Mouse (Mus musculus) layer of hippocampus, adult 2 months (tissue): ENCODE measurements at regions not wholly inside any gene's neighbourhood (a gene's known extent, or its start where the extent isn't known, plus 50 kb on each side); places are given as distances from the start of the nearest gene placed in this dataset.

Experiments
- DNase-seq, 2 experiments: peaks; one replicate each; pipeline ENCODE4 v3.0.0; 2022; ENCODE audit warnings: low spot score in 2 of 2
- H3K27ac ChIP-seq: fragments of 200-600 bp; 2 replicates; pipeline ENCODE4 v1.8.1; 2022
- H3K4me3 ChIP-seq: fragments of 200-600 bp; 2 replicates; pipeline ENCODE4 v1.8.1; 2022; ENCODE audit warnings: mild to moderate bottlenecking
- CTCF ChIP-seq: fragments of 200-600 bp; conservative IDR thresholded peaks from 2 replicates; pipeline ENCODE4 v1.8.1; 2022; ENCODE audit warnings: antibody characterized with exemption, mild to moderate bottlenecking, moderate library complexity

- H3K27ac ChIP-seq: no peak overlapping the region
- no peak overlapping the region for H3K4me3 ChIP-seq
- no peak for TF ChIP-seq CTCF
- DNase-seq: no peak
Measured at GRCm38 (mm10) chrX:11776236-11776899, 383.8 kb downstream of the Bcor start.

GRCm38 (mm10) chrX:11795010-11795409 lies 365.1 kb downstream of the Bcor start:
- Histone ChIP-seq H3K4me3 (no peak overlapping the region), H3K27ac (no peak overlapping the region)
- DNase-seq: no peak
- TF ChIP-seq CTCF: no peak

DNA sequence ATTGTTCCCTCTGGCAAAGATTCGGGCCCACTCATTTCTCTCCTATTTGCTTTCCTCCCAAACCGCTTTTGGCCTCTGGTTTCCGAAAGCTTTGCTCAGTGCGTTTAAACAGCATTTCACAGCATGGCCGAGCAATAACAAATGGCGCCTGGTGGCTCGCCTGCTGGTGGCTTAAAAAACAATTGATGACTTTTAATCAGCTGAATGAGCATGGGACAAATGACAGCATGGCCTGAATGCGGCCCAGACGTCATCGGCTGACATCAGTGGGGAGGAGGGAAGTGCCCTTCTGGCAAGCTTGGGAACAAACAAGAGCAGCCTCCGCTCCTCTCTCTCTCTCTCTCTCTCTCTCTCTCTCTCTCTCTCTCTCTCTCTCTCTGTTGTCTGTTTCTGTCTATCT lies 362.3 kb downstream of the Bcor start:
- H3K4me3 ChIP-seq: no peak overlapping the region
- peak overlapping the region; percentile 23; the same call in 1 of the 2 replicates for H3K27ac ChIP-seq
- peak; percentile 34 to 47 for DNase-seq
- peak; percentile 37 for TF ChIP-seq CTCF

GRCm38 (mm10) chrX:11798326-11798725 lies 361.8 kb downstream of the Bcor start:
- H3K27ac ChIP-seq: no peak overlapping the region
- DNase-seq: no peak
- H3K4me3 ChIP-seq: no peak overlapping the region
- no peak for TF ChIP-seq CTCF

DNA sequence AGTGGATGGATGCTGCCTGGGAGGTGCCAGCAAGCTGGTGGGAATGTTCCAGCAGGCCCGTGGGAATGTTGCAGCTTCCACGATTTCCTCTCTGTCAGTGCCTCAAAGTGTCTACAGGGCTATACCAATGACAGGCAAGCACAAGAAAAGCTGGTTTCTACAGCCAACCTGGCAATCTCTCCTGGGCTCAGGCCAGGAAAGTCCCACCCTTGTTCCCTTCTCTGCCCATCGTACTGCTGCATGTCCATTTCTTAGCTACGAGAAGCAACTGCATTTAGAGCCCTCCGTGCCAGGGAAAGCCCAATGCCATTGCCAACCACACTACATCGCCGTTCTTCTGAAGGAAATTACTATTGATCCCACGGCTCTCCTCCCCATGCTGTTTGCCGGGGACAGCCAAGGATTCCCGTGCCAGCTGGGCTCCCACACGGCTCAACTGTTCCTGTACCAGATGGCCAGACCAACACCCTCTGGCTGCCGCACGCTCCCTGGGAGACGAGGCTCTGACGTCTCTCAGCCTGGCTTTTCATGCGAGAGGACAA lies 359.7 kb downstream of the Bcor start:
- DNase-seq: peak; percentile 65 to 71
- no peak overlapping the region for H3K4me3 ChIP-seq
- no peak for TF ChIP-seq CTCF
- H3K27ac ChIP-seq: no peak overlapping the region

DNA sequence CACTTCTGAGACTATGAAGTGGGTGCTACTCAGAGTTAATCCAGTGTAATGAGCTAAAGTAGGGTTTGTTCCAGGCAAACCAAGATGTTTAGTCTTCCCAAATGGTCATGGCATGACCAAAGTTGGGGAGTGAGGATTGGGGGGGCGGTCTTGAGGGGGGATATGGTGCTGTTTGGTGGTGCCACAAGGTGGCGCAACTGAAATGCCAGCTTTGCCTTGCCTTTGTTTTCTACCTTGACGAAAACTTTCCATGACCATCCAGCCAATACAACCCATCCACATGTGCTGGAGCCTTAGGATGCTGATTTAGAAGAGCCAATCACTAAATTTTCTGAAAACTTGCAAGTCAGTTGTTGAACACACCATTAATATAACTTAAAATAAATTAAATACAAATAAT lies 358.9 kb downstream of the Bcor start:
- no peak overlapping the region for H3K27ac ChIP-seq
- DNase-seq: no peak
- no peak overlapping the region for H3K4me3 ChIP-seq
- peak; percentile 62 for TF ChIP-seq CTCF

DNA sequence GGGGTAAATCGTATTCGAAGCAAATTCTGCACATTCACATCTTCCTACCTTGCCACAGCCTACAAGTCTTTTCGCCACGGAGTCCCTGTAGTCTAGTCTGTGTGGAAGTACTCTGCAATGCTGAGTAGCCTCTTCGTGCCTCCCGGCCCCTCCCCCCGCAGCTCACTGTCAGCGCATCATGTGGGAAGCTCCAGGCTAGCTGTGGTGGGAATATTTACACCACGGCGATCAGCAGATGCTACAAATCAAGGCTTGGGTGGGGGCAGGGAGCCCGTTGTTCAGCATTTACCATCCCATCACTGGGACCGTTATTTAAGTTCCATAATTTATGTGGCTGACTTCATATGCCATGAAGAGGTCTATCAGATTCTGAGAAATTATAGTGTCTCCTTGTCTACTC lies 358.5 kb downstream of the Bcor start:
- Histone ChIP-seq H3K4me3 (no peak overlapping the region), H3K27ac (no peak overlapping the region)
- DNase-seq: no peak
- no peak for TF ChIP-seq CTCF

DNA sequence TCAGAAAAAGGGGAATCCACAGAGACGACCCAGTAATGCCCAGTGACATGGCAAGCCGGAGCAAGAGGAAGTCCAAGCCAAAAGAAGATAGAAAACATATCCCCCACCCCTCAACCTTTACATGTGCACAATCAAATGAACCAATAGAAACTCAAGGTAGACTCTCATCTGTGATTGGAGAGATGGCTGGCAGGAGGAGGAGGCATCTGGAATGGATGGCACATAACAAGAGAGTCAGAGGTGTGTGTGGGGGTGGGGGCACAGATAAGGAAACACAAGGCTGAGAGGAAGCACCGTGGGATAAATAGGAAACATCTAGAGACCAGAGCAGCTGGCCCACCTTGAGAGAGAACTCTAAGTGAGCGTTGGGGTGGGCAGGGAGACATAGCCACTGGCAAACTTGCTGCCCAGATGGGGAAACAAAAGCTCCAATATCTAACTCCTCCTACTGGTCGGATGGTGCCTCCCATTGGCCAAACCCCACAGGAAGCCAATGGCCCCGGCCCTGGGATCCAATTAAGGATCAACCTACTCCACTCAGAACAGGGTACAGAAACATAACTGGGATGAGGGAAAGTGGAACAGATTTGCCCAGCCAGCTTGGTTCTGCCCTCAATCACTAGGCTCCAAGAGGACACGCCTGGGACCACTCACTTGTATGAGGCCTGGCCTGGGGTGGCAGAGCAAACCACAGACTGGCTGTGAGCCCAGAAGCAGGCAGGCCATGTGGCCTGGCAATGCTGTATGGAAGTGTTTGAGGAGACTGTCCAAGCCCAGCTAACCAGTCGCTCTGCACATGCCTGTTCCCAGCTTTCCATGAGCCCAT lies 357.9 kb downstream of the Bcor start:
- no peak for DNase-seq
- Histone ChIP-seq H3K27ac (no peak overlapping the region), H3K4me3 (no peak overlapping the region)
- TF ChIP-seq CTCF: no peak

GRCm38 (mm10) chrX:11803239-11803638 lies 356.9 kb downstream of the Bcor start:
- DNase-seq: no peak
- TF ChIP-seq CTCF: no peak
- H3K4me3 ChIP-seq: no peak overlapping the region

DNA sequence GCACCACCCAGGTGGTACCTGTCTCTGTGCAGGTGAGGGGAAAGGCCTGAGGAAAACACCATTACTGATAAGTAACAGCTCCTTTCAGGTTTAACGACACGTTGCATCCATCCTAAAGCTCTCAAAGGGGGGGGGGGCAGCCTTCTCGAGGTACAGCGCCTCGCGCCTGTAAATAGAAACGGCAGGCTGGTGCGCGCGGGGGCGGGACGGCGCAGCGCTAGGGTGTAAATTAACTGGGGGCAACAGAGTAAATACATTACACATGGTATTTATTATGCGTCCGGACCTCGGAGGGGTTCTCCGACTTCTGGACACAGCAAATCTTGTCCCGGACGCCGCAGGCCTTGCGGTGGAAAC lies 353.3 kb downstream of the Bcor start:
- TF ChIP-seq CTCF: no peak

More at GRCm38 (mm10) chrX:11803239-11803638, 356.9 kb downstream of the Bcor start:
- no peak overlapping the region for H3K27ac ChIP-seq

GRCm38 (mm10) chrX:11807253-11807882 lies 352.8 kb downstream of the Bcor start:
- DNase-seq: peak in 1 of 2 experiments; percentile 42
- H3K27ac ChIP-seq: peak overlapping the region; percentile 71; the same call in 1 of the 2 replicates
- no peak for TF ChIP-seq CTCF
- H3K4me3 ChIP-seq: peak overlapping the region; percentile 52

More for the DNA sequence above, 353.3 kb downstream of the Bcor start:
- Histone ChIP-seq H3K4me3 (peak overlapping the region; percentile 52), H3K27ac (peak overlapping the region; percentile 51; the same call in 1 of the 2 replicates)
- DNase-seq: no peak

GRCm38 (mm10) chrX:11807883-11808262 lies 352.3 kb downstream of the Bcor start:
- TF ChIP-seq CTCF: no peak
- H3K4me3 ChIP-seq: peak overlapping the region; percentile 52
- DNase-seq: no peak
- peak overlapping the region; percentile 71; the same call in 1 of the 2 replicates for H3K27ac ChIP-seq

DNA sequence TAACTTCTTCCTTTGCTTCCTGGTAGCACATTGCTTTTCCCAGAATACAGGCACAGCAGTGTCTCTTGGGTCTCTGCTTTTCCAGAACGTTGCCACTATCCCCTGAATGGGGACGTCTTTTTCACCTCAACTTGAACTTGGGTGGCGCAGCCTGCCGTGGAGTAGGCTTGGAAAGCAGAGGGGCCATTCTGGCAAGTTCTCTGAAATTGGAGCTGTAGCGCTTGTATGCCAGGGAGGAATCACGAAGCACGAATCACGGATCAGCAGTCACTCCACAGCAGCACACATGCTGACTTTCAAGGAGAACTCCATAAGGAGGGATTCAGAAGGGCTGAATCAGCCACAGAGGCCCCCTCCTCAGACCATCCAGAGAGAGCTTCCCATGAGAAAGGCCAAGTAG lies 351.2 kb downstream of the Bcor start:
- no peak for DNase-seq
- no peak for TF ChIP-seq CTCF
- Histone ChIP-seq H3K4me3 (no peak overlapping the region), H3K27ac (no peak overlapping the region)
